Comparison of ENCODE assay signal across 8 mouse cellular contexts in the genomic region with DNA sequence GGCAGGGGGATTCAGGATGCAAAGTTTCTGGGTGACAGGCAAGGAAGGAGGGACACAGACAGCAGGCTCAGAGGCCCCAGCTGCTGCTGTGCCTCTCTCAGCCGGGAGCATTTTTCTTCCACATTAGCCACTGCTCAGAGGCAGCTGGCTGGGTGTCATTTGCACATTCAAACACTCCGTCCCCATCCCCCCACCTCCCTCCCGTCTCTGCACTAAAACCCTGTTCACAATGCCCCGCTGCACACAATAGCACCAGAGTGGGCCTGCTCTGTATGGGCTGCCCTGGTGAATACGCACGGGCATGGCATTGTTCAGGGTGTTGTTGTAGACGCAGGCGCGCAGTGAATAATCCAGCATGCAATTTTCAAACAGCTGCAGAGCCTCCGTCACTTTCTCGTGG.
DNase-seq lines count a peak whose midpoint lies in the region; ATAC-seq lines count a peak whose summit lies in the region.

No protein-coding gene starts in this region.

- peak; percentile 55 for DNase-seq in kidney, postnatal 10 days
- DNase-seq in kidney, postnatal 14 days = no peak
- DNase-seq in embryo, embryonic 10.5 days (ENCODE audit: low spot score) = peak; percentile 92
- DNase-seq in neural tube, embryonic 11.5 days (ENCODE audit: low spot score) = peak; percentile 90
- no peak for DNase-seq in thymus, postnatal 4 days
- no peak for DNase-seq in cerebellum, adult 11-12 months
- DNase-seq in adrenal gland, postnatal 14 days = no peak

- peak overlapping the region; percentile 79 for H3K27ac ChIP-seq in hindbrain, embryonic 15.5 days (replicated peaks)
- peak overlapping the region; percentile 91 for H3K27ac ChIP-seq in neural tube, embryonic 11.5 days (ENCODE audit: low read depth, low read length)

- ATAC-seq in hindbrain, embryonic 15.5 days (ENCODE audit: low FRiP score, low read depth) = peak; percentile 90
- peak; percentile 97 for ATAC-seq in neural tube, embryonic 11.5 days (ENCODE audit: insufficient read depth, low FRiP score, low TSS enrichment)

- 7% methylated on average over 11 of the region's 11 CpGs for WGBS in hindbrain, embryonic 15.5 days
- 6% methylated on average over 11 of the region's 11 CpGs for WGBS in neural tube, embryonic 11.5 days

- no peaks in the 10 kb centered on the region for H3K27me3 ChIP-seq in hindbrain, embryonic 15.5 days
- no peaks in the 10 kb centered on the region for H3K27me3 ChIP-seq in neural tube, embryonic 11.5 days (ENCODE audit: control insufficient read depth, insufficient read depth, low read length)

- peaks cover 30% of the 10 kb centered on the region for H3K4me1 ChIP-seq in hindbrain, embryonic 15.5 days (replicated peaks)
- H3K4me1 ChIP-seq in neural tube, embryonic 11.5 days (ENCODE audit: control insufficient read depth, insufficient read depth, low read length) = peaks cover 26% of the 10 kb centered on the region

- H3K4me2 ChIP-seq in hindbrain, embryonic 15.5 days = no peak overlapping the region
- no peak overlapping the region for H3K4me2 ChIP-seq in neural tube, embryonic 11.5 days (ENCODE audit: low read depth)

- no peak overlapping the region for H3K4me3 ChIP-seq in hindbrain, embryonic 15.5 days
- no peak overlapping the region for H3K4me3 ChIP-seq in neural tube, embryonic 11.5 days (ENCODE audit: low read depth, low read length)

- no peaks in the 10 kb centered on the region for H3K9me3 ChIP-seq in hindbrain, embryonic 15.5 days
- no peaks in the 10 kb centered on the region for H3K9me3 ChIP-seq in neural tube, embryonic 11.5 days (ENCODE audit: control insufficient read depth, low read length)

- no peaks in the 10 kb centered on the region for H3K36me3 ChIP-seq in hindbrain, embryonic 15.5 days
- peaks cover 3% of the 10 kb centered on the region; the same call in 1 of the 2 replicates for H3K36me3 ChIP-seq in neural tube, embryonic 11.5 days (ENCODE audit: control insufficient read depth, insufficient read depth, low read length)

- 0 out of 2 replicates have a peak overlapping the region, but pooled peaks have one; percentile 0 for H3K9ac ChIP-seq in hindbrain, embryonic 15.5 days
- H3K9ac ChIP-seq in neural tube, embryonic 11.5 days (ENCODE audit: low read length) = peak overlapping the region; percentile 41

Comparison
In these comparisons a context has a peak if more than half of its experiments do, and no peak if none do; other contexts are left out.
1. DNase-seq: peak in kidney, postnatal 10 days (single experiment), embryo, embryonic 10.5 days (single experiment) and neural tube, embryonic 11.5 days (single experiment); none in kidney, postnatal 14 days (single experiment), thymus, postnatal 4 days (single experiment), cerebellum, adult 11-12 months (single experiment) and adrenal gland, postnatal 14 days (single experiment).